In the genomic region with DNA sequence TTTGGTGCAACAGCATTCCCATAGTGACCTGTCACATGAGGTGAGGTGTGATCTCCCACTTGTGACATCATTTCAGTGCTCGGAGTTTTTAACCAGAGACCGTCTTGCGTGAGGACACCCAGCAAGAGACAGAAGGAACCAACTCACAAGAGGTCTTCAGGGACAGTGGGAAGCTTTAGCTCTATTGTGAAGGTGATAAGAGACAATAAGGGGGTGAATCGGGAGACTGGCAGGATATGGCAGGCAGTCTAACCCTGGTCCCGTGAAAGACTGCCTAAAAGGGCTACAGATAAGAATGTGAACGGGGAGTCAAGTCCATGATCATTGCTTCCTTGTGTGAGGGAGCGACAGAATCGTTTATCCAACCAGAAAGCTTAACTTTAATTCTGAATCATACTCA, we compare ENCODE assay signal across 19 mouse cellular contexts. TPM values are rescaled to one million over a fixed set of nuclear protein-coding genes. Genes with fewer than 3 reads are reported as not detected.
DNase-seq lines count a peak whose midpoint lies in the region; ATAC-seq and TF ChIP-seq lines count a peak whose summit lies in the region.
"Had no signal": no experiment of that assay in that cellular context is flagged by ENCODE, and none has a peak within 500 bp of the region (broad histone marks: within the 10 kb centered on the region; RNA-seq: fewer than 3 reads in every experiment).

No protein-coding gene starts in this region.

- no peaks in the 10 kb centered on the region for H3K79me2 ChIP-seq in heart, adult 2 months (replicated peaks; ENCODE audit: control insufficient read depth, insufficient read depth, low read length)

- TF ChIP-seq POLR2A in heart, adult 2 months (IDR thresholded peaks at IDR 0.05; ENCODE audit: insufficient read depth, low read depth, low read length) = no peak

- ATAC-seq in midbrain, embryonic 11.5 days (ENCODE audit: low FRiP score) = no peak
- no peak for ATAC-seq in midbrain, embryonic 15.5 days (replicated peaks)
- ATAC-seq: activated CD4-positive, CD25-positive, alpha-beta regulatory T cell, adult 4 months; CD4-positive, CD25-positive, alpha-beta regulatory T cell, adult 4 months had no signal

- H3K36me3 ChIP-seq in heart, adult 2 months (ENCODE audit: control insufficient read depth, insufficient read depth, low read length) = peaks cover 9% of the 10 kb centered on the region
- H3K36me3 ChIP-seq in midbrain, embryonic 11.5 days (ENCODE audit: control insufficient read depth, insufficient read depth, low read length) = no peaks in the 10 kb centered on the region
- no peaks in the 10 kb centered on the region for H3K36me3 ChIP-seq in midbrain, embryonic 15.5 days (replicated peaks)
- H3K36me3 ChIP-seq: G1E had no signal

- H3K9ac ChIP-seq in heart, adult 2 months (ENCODE audit: low read depth, low read length) = no peak overlapping the region
- H3K9ac ChIP-seq in midbrain, embryonic 11.5 days (ENCODE audit: low read length) = no peak overlapping the region
- no peak overlapping the region for H3K9ac ChIP-seq in midbrain, embryonic 15.5 days

- H3K9me3 ChIP-seq in midbrain, embryonic 11.5 days (ENCODE audit: control insufficient read depth, low read length) = no peaks in the 10 kb centered on the region
- H3K9me3 ChIP-seq in midbrain, embryonic 15.5 days = no peaks in the 10 kb centered on the region
- H3K9me3 ChIP-seq: G1E had no signal

- no peak overlapping the region for H3K4me2 ChIP-seq in midbrain, embryonic 11.5 days
- no peak overlapping the region for H3K4me2 ChIP-seq in midbrain, embryonic 15.5 days

- no peak overlapping the region for H3K4me3 ChIP-seq in gastrocnemius, adult 2 months
- no peak overlapping the region for H3K4me3 ChIP-seq in heart, adult 2 months
- no peak overlapping the region for H3K4me3 ChIP-seq in midbrain, embryonic 11.5 days (ENCODE audit: low read depth, low read length)
- H3K4me3 ChIP-seq in midbrain, embryonic 15.5 days = no peak overlapping the region

- H3K27me3 ChIP-seq in heart, adult 2 months (ENCODE audit: control insufficient read depth, insufficient read depth, low read length) = no peaks in the 10 kb centered on the region
- peaks cover 9% of the 10 kb centered on the region; the same call in 1 of the 2 replicates for H3K27me3 ChIP-seq in midbrain, embryonic 11.5 days (ENCODE audit: control insufficient read depth, insufficient read depth, low read length)
- H3K27me3 ChIP-seq in midbrain, embryonic 15.5 days (replicated peaks) = no peaks in the 10 kb centered on the region
- H3K27me3 ChIP-seq: CH12.LX, Patski had no signal

- peak overlapping the region; percentile 35; the same call in 1 of the 2 replicates for H3K27ac ChIP-seq in gastrocnemius, adult 2 months
- H3K27ac ChIP-seq in heart, adult 2 months = no peak overlapping the region; the same call in 1 of the 2 replicates
- no peak overlapping the region for H3K27ac ChIP-seq in midbrain, embryonic 11.5 days (ENCODE audit: low read depth, low read length)
- no peak overlapping the region for H3K27ac ChIP-seq in midbrain, embryonic 15.5 days

- TF ChIP-seq CTCF in gastrocnemius, adult 2 months (IDR thresholded peaks at IDR 0.05) = no peak
- TF ChIP-seq CTCF in heart, adult 2 months (IDR thresholded peaks at IDR 0.05) = no peak

- TF ChIP-seq EP300 in heart, adult 2 months (IDR thresholded peaks at IDR 0.05; ENCODE audit: insufficient read depth, low read depth, low read length) = no peak

- intact Hi-C loops in gastrocnemius, adult 2 months (cut with DNase I) = loop anchor here (5.0 kb wide), 1 partner anchor 39 kb away; no protein-coding TSS in a partner anchor
- intact Hi-C loops in heart, adult 2 months (cut with DNase I) = loop anchor here (1.0 to 10.0 kb wide), 3 partner anchors 66 to 336 kb away; a partner anchor contains a TSS

- 67% methylated on average over 8 of the region's 8 CpGs for WGBS in heart, adult 2 months
- 84% methylated on average over 8 of the region's 8 CpGs for WGBS in midbrain, embryonic 11.5 days
- WGBS in midbrain, embryonic 15.5 days = 82% methylated on average over 8 of the region's 8 CpGs

- DNase-seq in gastrocnemius, adult 2 months = no peak
- DNase-seq in gastrocnemius, postnatal 4 days (ENCODE audit: low spot score in 2 of 2) = no peak
- DNase-seq in heart, adult 11 months = peak; percentile 75
- no peak for DNase-seq in heart, adult 2 months
- DNase-seq in midbrain, embryonic 11.5 days (ENCODE audit: low spot score, missing footprints) = peak; percentile 86
- DNase-seq: cerebellum, adult 11 months had no signal

- peaks cover 18% of the 10 kb centered on the region for H3K4me1 ChIP-seq in heart, adult 2 months (ENCODE audit: control insufficient read depth, insufficient read depth, low read length)
- peaks cover 9% of the 10 kb centered on the region for H3K4me1 ChIP-seq in midbrain, embryonic 11.5 days (ENCODE audit: control insufficient read depth, insufficient read depth, low read length)
- peaks cover 21% of the 10 kb centered on the region for H3K4me1 ChIP-seq in midbrain, embryonic 15.5 days

RNA-seq across cellular contexts. Expression of a gene that starts 3.8 kb away (rescaled TPM):
- 10 to 100 TPM in 1 of 2 experiments, 1 to 10 TPM in 1; 7.6 to 12.7 TPM for total RNA-seq in gastrocnemius, adult 2 months (2021)
- total RNA-seq in gastrocnemius, postnatal 4 days (2021) = 10 to 100 TPM; 63.8 to 65.3 TPM
- total RNA-seq in heart, adult 2 months (2021) = 10 to 100 TPM; 17.5 to 24.0 TPM
- polyA plus RNA-seq in heart, adult 2 months (2012; rRNA removed) = 18.0 and 21.0 TPM in 2 replicates
- polyA plus RNA-seq in midbrain, embryonic 11.5 days (2014; fragmentation: Nextera tagmentation; extraction: Ambion mirVana) = 24.2 and 24.9 TPM in 2 replicates
- polyA plus RNA-seq in midbrain, embryonic 15.5 days (2015; fragmentation: Nextera tagmentation; extraction: Ambion mirVana) = 27.1 and 33.1 TPM in 2 replicates
- total RNA-seq: CH12.LX, G1E, MEL had no signal
- polyA plus RNA-seq: activated CD4-positive, CD25-positive, alpha-beta regulatory T cell, adult 4 months; G1E had no signal

RNA-seq across cellular contexts. Expression of a gene that starts 52.8 kb away (rescaled TPM):
- not detected for total RNA-seq in gastrocnemius, adult 2 months (2021)
- not detected for total RNA-seq in gastrocnemius, postnatal 4 days (2021)
- total RNA-seq in heart, adult 2 months (2021) = not detected
- polyA plus RNA-seq in heart, adult 2 months (2012; rRNA removed) = not detected in 2 replicates
- polyA plus RNA-seq in midbrain, embryonic 11.5 days (2014; fragmentation: Nextera tagmentation; extraction: Ambion mirVana) = 0.14 and 0.28 TPM in 2 replicates
- 4.5 and 5.9 TPM in 2 replicates for polyA plus RNA-seq in midbrain, embryonic 15.5 days (2015; fragmentation: Nextera tagmentation; extraction: Ambion mirVana)
- total RNA-seq: adrenal gland, adult 18-20 months; adrenal gland, adult 2 months; adrenal gland, postnatal 14 days; adrenal gland, postnatal 25 days; adrenal gland, postnatal 36 days; CH12.LX; MEL had no signal
- polyA plus RNA-seq: activated CD4-positive, CD25-positive, alpha-beta regulatory T cell, adult 4 months; C2C12; CD4-positive, CD25-positive, alpha-beta regulatory T cell, adult 4 months; G1E; Patski had no signal

Comparison
In these comparisons a context has a peak if more than half of its experiments do, and no peak if none do; other contexts are left out.
1. DNase-seq: peak in heart, adult 11 months (single experiment) and midbrain, embryonic 11.5 days (single experiment); none in gastrocnemius, adult 2 months (single experiment), gastrocnemius, postnatal 4 days (0 of 2) and heart, adult 2 months (0 of 2).